ENCODE assay signal across 12 mouse cellular contexts in the genomic region with DNA sequence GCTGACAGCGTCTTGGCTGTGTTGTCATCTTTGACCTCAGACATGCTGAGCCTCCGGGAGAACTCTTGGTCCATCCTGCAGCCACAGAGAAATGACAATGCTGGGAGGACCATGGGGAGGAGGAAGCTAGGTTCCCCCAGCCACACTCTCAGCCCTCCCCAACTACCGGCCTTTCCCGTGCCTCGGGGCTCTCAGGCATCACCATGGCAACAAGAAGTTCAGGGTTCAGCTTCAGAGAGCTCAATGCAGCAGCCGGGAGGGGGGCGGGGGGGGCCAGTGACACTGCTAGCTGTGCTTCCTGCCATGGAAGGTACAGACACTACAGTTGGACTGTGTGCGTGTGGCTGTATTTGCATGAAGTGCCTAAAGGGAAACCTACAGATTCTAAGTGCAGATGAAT.
DNase-seq lines count a peak whose midpoint lies in the region; ATAC-seq and TF ChIP-seq lines count a peak whose summit lies in the region.
"Had no signal": no experiment of that assay in that cellular context is flagged by ENCODE, and none has a peak within 500 bp of the region (broad histone marks: within the 10 kb centered on the region; RNA-seq: fewer than 3 reads in every experiment).

No protein-coding gene starts in this region.

- DNase-seq in forebrain, embryonic 11.5 days (ENCODE audit: low spot score), result no peak
- no peak for DNase-seq in testis, postnatal 14 days (ENCODE audit: low spot score)
- DNase-seq in spleen, postnatal 36 days (ENCODE audit: low spot score in 2 of 2), result no peak
- no peak for DNase-seq in cerebellum, adult 11 months
- DNase-seq: layer of hippocampus, adult 9-11 months; thymus, postnatal 4 days had no signal

- H3K27me3 ChIP-seq in forebrain, embryonic 12.5 days, result no peaks in the 10 kb centered on the region
- H3K27me3 ChIP-seq in forebrain, embryonic 11.5 days (ENCODE audit: control insufficient read depth, insufficient read depth, low read length), result no peaks in the 10 kb centered on the region
- H3K27me3 ChIP-seq in testis, adult 2 months (ENCODE audit: control insufficient read depth, insufficient read depth, low read length), result no peaks in the 10 kb centered on the region
- H3K27me3 ChIP-seq in hindbrain, embryonic 16.5 days (replicated peaks; ENCODE audit: control insufficient read depth, insufficient read depth, low read length), result no peaks in the 10 kb centered on the region
- no peaks in the 10 kb centered on the region for H3K27me3 ChIP-seq in neural tube, embryonic 15.5 days (replicated peaks)
- H3K27me3 ChIP-seq: heart, embryonic 13.5 days had no signal

- H3K4me1 ChIP-seq in forebrain, embryonic 12.5 days, result peaks cover 13% of the 10 kb centered on the region
- 0 out of 2 replicates have a peak, but pooled peaks cover 2% of the 10 kb centered on the region for H3K4me1 ChIP-seq in forebrain, embryonic 11.5 days (replicated peaks; ENCODE audit: control insufficient read depth, insufficient read depth, low read length)
- peaks cover 5% of the 10 kb centered on the region; the same call in 1 of the 2 replicates for H3K4me1 ChIP-seq in testis, adult 2 months (ENCODE audit: control insufficient read depth, insufficient read depth, low read length)
- no peaks in the 10 kb centered on the region; the same call in 1 of the 2 replicates for H3K4me1 ChIP-seq in hindbrain, embryonic 16.5 days (ENCODE audit: control insufficient read depth, insufficient read depth, low read depth, low read length)
- H3K4me1 ChIP-seq in neural tube, embryonic 15.5 days, result peaks cover 10% of the 10 kb centered on the region; the same call in 1 of the 2 replicates

- TF ChIP-seq CTCF in testis, adult 2 months (IDR thresholded peaks at IDR 0.05; ENCODE audit: control insufficient read depth, insufficient read depth, insufficient replicate concordance, low read depth, low read length), result no peak

- ATAC-seq in forebrain, embryonic 12.5 days (ENCODE audit: low FRiP score), result 0 out of 2 replicates have a peak, but pooled peaks have one; percentile 33
- no peak for ATAC-seq in forebrain, embryonic 11.5 days (replicated peaks; ENCODE audit: low FRiP score)
- peak; percentile 66 for ATAC-seq in hindbrain, embryonic 16.5 days
- no peak for ATAC-seq in neural tube, embryonic 15.5 days (ENCODE audit: low FRiP score)

- no peak overlapping the region for H3K27ac ChIP-seq in forebrain, embryonic 12.5 days
- H3K27ac ChIP-seq in forebrain, embryonic 11.5 days (ENCODE audit: low read depth, low read length), result no peak overlapping the region
- no peak overlapping the region for H3K27ac ChIP-seq in testis, adult 2 months (ENCODE audit: control insufficient read depth, insufficient read depth, low read depth, low read length)
- 0 out of 2 replicates have a peak overlapping the region, but pooled peaks have one; percentile 1 for H3K27ac ChIP-seq in hindbrain, embryonic 16.5 days (ENCODE audit: low read depth, low read length)
- 0 out of 2 replicates have a peak overlapping the region, but pooled peaks have one; percentile 6 for H3K27ac ChIP-seq in neural tube, embryonic 15.5 days (replicated peaks)
- H3K27ac ChIP-seq: macrophage had no signal

- 44% methylated on average over 8 of the region's 8 CpGs for WGBS in forebrain, embryonic 12.5 days
- WGBS in forebrain, embryonic 11.5 days, result 55% methylated on average over 8 of the region's 8 CpGs
- 18% methylated on average over 8 of the region's 8 CpGs for WGBS in hindbrain, embryonic 16.5 days
- 17% methylated on average over 8 of the region's 8 CpGs for WGBS in neural tube, embryonic 15.5 days

- H3K9ac ChIP-seq in forebrain, embryonic 12.5 days, result no peak overlapping the region
- no peak overlapping the region for H3K9ac ChIP-seq in forebrain, embryonic 11.5 days (ENCODE audit: low read length)
- no peak overlapping the region for H3K9ac ChIP-seq in hindbrain, embryonic 16.5 days (ENCODE audit: low read depth, low read length)
- H3K9ac ChIP-seq in neural tube, embryonic 15.5 days (replicated peaks), result no peak overlapping the region
- H3K9ac ChIP-seq: heart, embryonic 13.5 days had no signal

- no peak overlapping the region for H3K4me2 ChIP-seq in forebrain, embryonic 12.5 days
- no peak overlapping the region for H3K4me2 ChIP-seq in forebrain, embryonic 11.5 days (ENCODE audit: low read depth, low read length, severe bottlenecking)
- H3K4me2 ChIP-seq in hindbrain, embryonic 16.5 days (ENCODE audit: low read length), result no peak overlapping the region
- no peak overlapping the region for H3K4me2 ChIP-seq in neural tube, embryonic 15.5 days
- H3K4me2 ChIP-seq: heart, embryonic 13.5 days had no signal

- H3K36me3 ChIP-seq in forebrain, embryonic 12.5 days (replicated peaks), result peaks cover 79% of the 10 kb centered on the region
- H3K36me3 ChIP-seq in forebrain, embryonic 11.5 days (ENCODE audit: control insufficient read depth, insufficient read depth, low read length), result no peaks in the 10 kb centered on the region; the same call in 1 of the 2 replicates
- no peaks in the 10 kb centered on the region for H3K36me3 ChIP-seq in testis, adult 2 months (ENCODE audit: control insufficient read depth, insufficient read depth, low read length)
- peaks cover 41% of the 10 kb centered on the region for H3K36me3 ChIP-seq in hindbrain, embryonic 16.5 days (ENCODE audit: control insufficient read depth, insufficient read depth, low read length)
- peaks cover 72% of the 10 kb centered on the region for H3K36me3 ChIP-seq in neural tube, embryonic 15.5 days

- H3K4me3 ChIP-seq in forebrain, embryonic 12.5 days (replicated peaks), result no peak overlapping the region
- no peak overlapping the region for H3K4me3 ChIP-seq in forebrain, embryonic 11.5 days (ENCODE audit: low read depth, low read length)
- H3K4me3 ChIP-seq in testis, adult 2 months (ENCODE audit: control insufficient read depth, low read depth, low read length), result peak overlapping the region; percentile 68
- no peak overlapping the region for H3K4me3 ChIP-seq in hindbrain, embryonic 16.5 days (ENCODE audit: low read length)
- no peak overlapping the region for H3K4me3 ChIP-seq in neural tube, embryonic 15.5 days (replicated peaks)
- H3K4me3 ChIP-seq: heart, embryonic 13.5 days had no signal

- no peak for TF ChIP-seq POLR2A in testis, adult 2 months (IDR thresholded peaks at IDR 0.05; ENCODE audit: control insufficient read depth, low read depth, low read length)

- H3K9me3 ChIP-seq in forebrain, embryonic 12.5 days, result no peaks in the 10 kb centered on the region
- H3K9me3 ChIP-seq in forebrain, embryonic 11.5 days (ENCODE audit: control insufficient read depth, low read length), result no peaks in the 10 kb centered on the region
- H3K9me3 ChIP-seq in hindbrain, embryonic 16.5 days (ENCODE audit: control insufficient read depth, low read length), result no peaks in the 10 kb centered on the region
- no peaks in the 10 kb centered on the region for H3K9me3 ChIP-seq in neural tube, embryonic 15.5 days (replicated peaks)
- H3K9me3 ChIP-seq: heart, embryonic 13.5 days had no signal

Comparison
In these comparisons a context has a peak if more than half of its experiments do, and no peak if none do; other contexts are left out.
1. ATAC-seq: peak in forebrain, embryonic 12.5 days (single experiment) and hindbrain, embryonic 16.5 days (single experiment); none in forebrain, embryonic 11.5 days (single experiment) and neural tube, embryonic 15.5 days (single experiment).
2. H3K27ac ChIP-seq: peak in hindbrain, embryonic 16.5 days (single experiment) and neural tube, embryonic 15.5 days (single experiment); none in forebrain, embryonic 12.5 days (single experiment), forebrain, embryonic 11.5 days (single experiment) and testis, adult 2 months (single experiment).